ENCODE assay signal across 25 mouse cellular contexts in genomic region chr5:90077025-90077536, GRCm38 (mm10).
"Had no signal": no experiment of that assay in that cellular context is flagged by ENCODE, and none has a peak within 500 bp of the region (broad histone marks: within the 10 kb centered on the region; RNA-seq: fewer than 3 reads in every experiment).

No protein-coding gene starts in this region.

- H3K9me3 ChIP-seq: embryonic facial prominence, embryonic 10.5 days; embryonic facial prominence, embryonic 12.5 days; embryonic facial prominence, embryonic 13.5 days; embryonic facial prominence, embryonic 15.5 days; forebrain, embryonic 10.5 days; forebrain, embryonic 12.5 days; forebrain, embryonic 13.5 days; forebrain, embryonic 15.5 days had no signal

- H3K9ac ChIP-seq: embryonic facial prominence, embryonic 12.5 days; embryonic facial prominence, embryonic 13.5 days; embryonic facial prominence, embryonic 15.5 days; forebrain, embryonic 12.5 days; forebrain, embryonic 13.5 days; forebrain, embryonic 15.5 days; forebrain, postnatal 0 days had no signal

- H3K4me1 ChIP-seq: embryonic facial prominence, embryonic 10.5 days; embryonic facial prominence, embryonic 12.5 days; embryonic facial prominence, embryonic 13.5 days; embryonic facial prominence, embryonic 15.5 days; forebrain, embryonic 10.5 days; forebrain, embryonic 12.5 days; forebrain, embryonic 13.5 days; forebrain, embryonic 15.5 days had no signal

- H3K36me3 ChIP-seq: embryonic facial prominence, embryonic 10.5 days; embryonic facial prominence, embryonic 12.5 days; embryonic facial prominence, embryonic 13.5 days; embryonic facial prominence, embryonic 15.5 days; forebrain, embryonic 10.5 days; forebrain, embryonic 12.5 days; forebrain, embryonic 15.5 days had no signal

- H3K4me2 ChIP-seq: embryonic facial prominence, embryonic 12.5 days; embryonic facial prominence, embryonic 13.5 days; embryonic facial prominence, embryonic 15.5 days; forebrain, embryonic 12.5 days; forebrain, embryonic 13.5 days; forebrain, embryonic 15.5 days had no signal

- DNase-seq: cerebellum, adult 9-10 months; cerebellum, adult 9-11 months; cerebellum, postnatal 10 days; cerebellum, postnatal 14 days; cerebellum, postnatal 25 days; cerebellum, postnatal 36 days; embryo, embryonic 11 days; forebrain, postnatal 0 days; gastrocnemius, adult 2 months; gastrocnemius, postnatal 10 days; gastrocnemius, postnatal 14 days; gastrocnemius, postnatal 25 days; gastrocnemius, postnatal 36 days; heart, adult 2 months had no signal

- ATAC-seq: forebrain, embryonic 13.5 days; forebrain, embryonic 14.5 days; forebrain, embryonic 15.5 days; forebrain, embryonic 16.5 days; forebrain, postnatal 0 days had no signal

- H3K27me3 ChIP-seq: embryonic facial prominence, embryonic 12.5 days; embryonic facial prominence, embryonic 13.5 days; embryonic facial prominence, embryonic 15.5 days; forebrain, embryonic 12.5 days; forebrain, embryonic 13.5 days; forebrain, embryonic 15.5 days had no signal

- H3K4me3 ChIP-seq: embryonic facial prominence, embryonic 10.5 days; embryonic facial prominence, embryonic 12.5 days; embryonic facial prominence, embryonic 13.5 days; embryonic facial prominence, embryonic 15.5 days; erythroblast, embryonic 14.5 days; forebrain, embryonic 10.5 days; forebrain, embryonic 12.5 days; forebrain, embryonic 13.5 days; forebrain, embryonic 15.5 days; gastrocnemius, adult 2 months; heart, adult 2 months had no signal

- H3K27ac ChIP-seq: embryonic facial prominence, embryonic 10.5 days; embryonic facial prominence, embryonic 12.5 days; embryonic facial prominence, embryonic 13.5 days; embryonic facial prominence, embryonic 15.5 days; forebrain, embryonic 10.5 days; forebrain, embryonic 12.5 days; forebrain, embryonic 13.5 days; forebrain, embryonic 15.5 days; gastrocnemius, adult 2 months; heart, adult 2 months had no signal
